Mouse (Mus musculus) gonadal fat pad, adult 2 months (tissue): ENCODE results near the gene Prkacb. TPM values are rescaled to one million over a fixed set of nuclear protein-coding genes. Genes with fewer than 3 reads are reported as not detected.

Experiments used
- DNase-seq: peaks from one replicate; pipeline ENCODE4 v3.0.0-alpha.2; 2012; ENCODE audit warnings: low read depth
- polyA plus RNA-seq: library from polyadenylated mRNA; depleted of rRNA; stranded (reverse); fragments of >200 nt; gene quantifications from 2 replicates; pipeline ENCODE4 v1.2.3, GENCODE M21; 2012

Gene Prkacb
- polyA plus RNA-seq, 1 experiment: 33.7 TPM

GRCm38 (mm10) chr3:146719696-146720095, 93.1 kb downstream of the Prkacb start:
- DNase-seq: no peak

GRCm38 (mm10) chr3:146718251-146718650, 94.5 kb downstream of the Prkacb start:
- no peak for DNase-seq

GRCm38 (mm10) chr3:146712305-146712704, 100.5 kb downstream of the Prkacb start:
- DNase-seq: no peak

GRCm38 (mm10) chr3:146711559-146711958, 101.2 kb downstream of the Prkacb start:
- DNase-seq: no peak

- no peak for DNase-seq
Measured at GRCm38 (mm10) chr3:146711084-146711483, 101.7 kb downstream of the Prkacb start.

GRCm38 (mm10) chr3:146709086-146709485, 103.7 kb downstream of the Prkacb start:
- no peak for DNase-seq

GRCm38 (mm10) chr3:146708381-146708780, 104.4 kb downstream of the Prkacb start:
- no peak for DNase-seq

- DNase-seq: no peak
Measured at GRCm38 (mm10) chr3:146704099-146704498, 108.7 kb downstream of the Prkacb start.

- DNase-seq: no peak
Measured at GRCm38 (mm10) chr3:146700051-146700450, 112.7 kb downstream of the Prkacb start.

- DNase-seq: no peak
Measured at GRCm38 (mm10) chr3:146698982-146699381, 113.8 kb downstream of the Prkacb start.

GRCm38 (mm10) chr3:146692547-146692946, 120.2 kb downstream of the Prkacb start:
- no peak for DNase-seq

GRCm38 (mm10) chr3:146687121-146687725, 125.6 kb downstream of the Prkacb start:
- no peak for DNase-seq

- DNase-seq: no peak
Measured at GRCm38 (mm10) chr3:146686428-146686827, 126.4 kb downstream of the Prkacb start.

- DNase-seq: no peak
Measured at GRCm38 (mm10) chr3:146684811-146685675, 127.7 kb downstream of the Prkacb start, which contains the start of gene Samd13. Gene Samd13 (minus strand): TSS chr3:146685592.

- no peak for DNase-seq
Measured at GRCm38 (mm10) chr3:146683095-146683494, 129.7 kb downstream of the Prkacb start.

- DNase-seq: no peak
Measured at GRCm38 (mm10) chr3:146682140-146682651, 130.6 kb downstream of the Prkacb start.

- DNase-seq: no peak
Measured at GRCm38 (mm10) chr3:146681696-146682095, 131.1 kb downstream of the Prkacb start.

GRCm38 (mm10) chr3:146680625-146681024, 132.2 kb downstream of the Prkacb start:
- no peak for DNase-seq

GRCm38 (mm10) chr3:146679646-146680045, 133.1 kb downstream of the Prkacb start:
- no peak for DNase-seq
